Mouse (Mus musculus) left cerebral cortex, postnatal 25 days (tissue): Measurements from ENCODE around the gene Sell. TPM values are rescaled to one million over a fixed set of nuclear protein-coding genes. Genes with fewer than 3 reads are reported as not detected.
"Not testable (repeated sequence)": the region's sequence is repeated elsewhere in the genome, so short reads cannot be mapped to it uniquely, and the experiment has no call there.

Source experiments
- DNase-seq, 2 experiments: peaks; one replicate each; pipeline ENCODE4 v3.0.0; 2022; ENCODE audit warnings: low spot score in 2 of 2, mixed read lengths in 1 of 2
- intact Hi-C: fragments of 180-260 bp; cut with DNase I; formaldehyde crosslinking; loops from one replicate; pipeline ENCODE4 v1.15.1; 2025
- total RNA-seq, 2 experiments: library from RNA; stranded (reverse); gene quantifications; 2 replicates each; pipeline ENCODE4 v1.2.3; 2021

The Sell gene
- under 1 TPM in 1 of 2 experiments, not detected in 1; 0.18 TPM for total RNA-seq

- no peak for DNase-seq
- intact Hi-C loops: loop anchor here (1.0 kb wide), 1 partner anchor 76 kb away; no protein-coding TSS in a partner anchor
These were observed at the start of gene Sell for GRCm38 (mm10) chr1:164061925-164062324. Sell (plus strand) TSS chr1:164061982.

- intact Hi-C loops: no loop called here
These were observed 47.2 kb upstream of the Sell start for GRCm38 (mm10) chr1:164014616-164015015.

GRCm38 (mm10) chr1:164018221-164018896 lies 43.4 kb upstream of the Sell start:
- no peak for DNase-seq
- intact Hi-C loops: no loop called here

More at GRCm38 (mm10) chr1:164014616-164015015, 47.2 kb upstream of the Sell start:
- no peak for DNase-seq

GRCm38 (mm10) chr1:164019789-164020188 lies 42.0 kb upstream of the Sell start:
- intact Hi-C loops: no loop called here
- DNase-seq: no peak

- intact Hi-C loops, DNase-seq: not testable (repeated sequence)
These were observed 41.0 kb upstream of the Sell start for GRCm38 (mm10) chr1:164020746-164021145.

- intact Hi-C loops, DNase-seq: not testable (repeated sequence)
These were observed 39.7 kb upstream of the Sell start for GRCm38 (mm10) chr1:164022106-164022505.

GRCm38 (mm10) chr1:164025685-164026084 lies 36.1 kb upstream of the Sell start:
- intact Hi-C loops: no loop called here
- DNase-seq: no peak

GRCm38 (mm10) chr1:164027416-164027815 lies 34.4 kb upstream of the Sell start:
- intact Hi-C loops: no loop called here
- DNase-seq: no peak

GRCm38 (mm10) chr1:164040385-164041135 lies 21.2 kb upstream of the Sell start:
- intact Hi-C loops: no loop called here
- no peak for DNase-seq

- intact Hi-C loops: no loop called here
- no peak for DNase-seq
These were observed 18.2 kb upstream of the Sell start for GRCm38 (mm10) chr1:164043549-164043948.

GRCm38 (mm10) chr1:164047934-164048333 lies 13.8 kb upstream of the Sell start, which contains the start of gene Sele:
Sele (plus strand) TSS chr1:164048234.
- intact Hi-C loops: no loop called here
- DNase-seq: no peak

- no peak for DNase-seq
- intact Hi-C loops: no loop called here
These were observed 8.2 kb upstream of the Sell start for GRCm38 (mm10) chr1:164053561-164053960.

- intact Hi-C loops: no loop called here
- DNase-seq: no peak
These were observed 7.0 kb upstream of the Sell start for GRCm38 (mm10) chr1:164054800-164055199.

GRCm38 (mm10) chr1:164060071-164060470 lies 1.7 kb upstream of the Sell start:
- intact Hi-C loops: no loop called here
- no peak for DNase-seq

GRCm38 (mm10) chr1:164061278-164061677 lies 504 bp upstream of the Sell start:
- DNase-seq: peak in 1 of 2 experiments; percentile 43
- intact Hi-C loops: loop anchor here (1.0 kb wide), 1 partner anchor 77 kb away; no protein-coding TSS in a partner anchor

- intact Hi-C loops: no loop called here
- no peak for DNase-seq
These were observed 1.1 kb downstream of the Sell start for GRCm38 (mm10) chr1:164062856-164063255.

GRCm38 (mm10) chr1:164063745-164064144 lies 2.0 kb downstream of the Sell start:
- intact Hi-C loops: no loop called here
- DNase-seq: no peak

GRCm38 (mm10) chr1:164069261-164069660 lies 7.5 kb downstream of the Sell start:
- DNase-seq: no peak
- intact Hi-C loops: no loop called here

GRCm38 (mm10) chr1:164070461-164070860 lies 8.7 kb downstream of the Sell start:
- intact Hi-C loops: no loop called here
- DNase-seq: no peak

- intact Hi-C loops: no loop called here
- DNase-seq: no peak
These were observed 9.3 kb downstream of the Sell start for GRCm38 (mm10) chr1:164071111-164071510.

- DNase-seq: no peak
- intact Hi-C loops: no loop called here
These were observed 10.2 kb downstream of the Sell start for GRCm38 (mm10) chr1:164072001-164072400.
